Mouse (Mus musculus): ENCODE results near the gene Olfr1495. TPM values are rescaled to one million over a fixed set of nuclear protein-coding genes. Genes with fewer than 3 reads are reported as not detected.

The Olfr1495 gene
- not detected for total RNA-seq (2023)

GRCm38 (mm10) chr19:13764306-13764705 is at the start of gene Olfr1495:
Gene Olfr1495 (plus strand): TSS chr19:13764606.

GRCm38 (mm10) chr19:13722978-13723377 is 41.4 kb upstream of the Olfr1495 start, which contains the start of gene Olfr1493-ps1:
Gene Olfr1493-ps1 (plus strand): TSS chr19:13723278.

GRCm38 (mm10) chr19:13739428-13739827 is 25.0 kb upstream of the Olfr1495 start, which contains the start of gene Olfr1494:
Gene Olfr1494 (plus strand): TSS chr19:13739728.

GRCm38 (mm10) chr19:13777578-13777977 is 13.2 kb downstream of the Olfr1495 start, which contains the start of gene Olfr1496:
Gene Olfr1496 (plus strand): TSS chr19:13777878.

GRCm38 (mm10) chr19:13798102-13798501 is 33.7 kb downstream of the Olfr1495 start, which contains the start of gene Olfr1497:
Gene Olfr1497 (minus strand): TSS chr19:13798202.

GRCm38 (mm10) chr19:13819347-13819746 is 54.9 kb downstream of the Olfr1495 start, which contains the start of gene Olfr1499:
Gene Olfr1499 (minus strand): TSS chr19:13819447.

Other genes starting within 250 kb of the Olfr1495 start
- gene Olfr1480, start 236.7 kb upstream of the Olfr1495 start, total RNA-seq (2023) = not detected
- not detected for gene Olfr1484, start 181.1 kb upstream of the Olfr1495 start, total RNA-seq (2023)
- gene Olfr1487, start 147.2 kb upstream of the Olfr1495 start, total RNA-seq (2023) = not detected
- gene Olfr1489, start 133.0 kb upstream of the Olfr1495 start, total RNA-seq (2023) = not detected
- gene Olfr1490, start 113.5 kb upstream of the Olfr1495 start, total RNA-seq (2023) = not detected
- not detected for gene Olfr1491, start 67.3 kb upstream of the Olfr1495 start, total RNA-seq (2023)
- gene Olfr1493-ps1, start 41.3 kb upstream of the Olfr1495 start, total RNA-seq (2023) = not detected
- not detected for gene Olfr1494, start 24.9 kb upstream of the Olfr1495 start, total RNA-seq (2023)
- gene Olfr1496, start 13.3 kb downstream of the Olfr1495 start, total RNA-seq (2023) = not detected
- gene Olfr1497, start 33.6 kb downstream of the Olfr1495 start, total RNA-seq (2023) = not detected
- not detected for gene Olfr1499, start 54.8 kb downstream of the Olfr1495 start, total RNA-seq (2023)
- gene Olfr1500, start 65.9 kb downstream of the Olfr1495 start, total RNA-seq (2023) = not detected
- gene Olfr1501, start 86.1 kb downstream of the Olfr1495 start, total RNA-seq (2023) = not detected
- gene Olfr1502, start 97.2 kb downstream of the Olfr1495 start, total RNA-seq (2023) = not detected
- not detected for gene Olfr1504, start 133.3 kb downstream of the Olfr1495 start, total RNA-seq (2023)
- not detected for gene Olfr1505, start 148.9 kb downstream of the Olfr1495 start, total RNA-seq (2023)

Data from CD4-positive naive resting alpha-beta T cell, adult 57 days (primary cell).